Mouse (Mus musculus): ENCODE measurements around the gene Zfp799. TPM values are rescaled to one million over a fixed set of nuclear protein-coding genes. Genes with fewer than 3 reads are reported as not detected.
A peak's percentile ranks its signal among the peaks of the same experiment; 100 is the strongest.

Zfp799 gene
- polyA plus RNA-seq, 1 experiment from 2014 or later = 9.4 TPM

DNA sequence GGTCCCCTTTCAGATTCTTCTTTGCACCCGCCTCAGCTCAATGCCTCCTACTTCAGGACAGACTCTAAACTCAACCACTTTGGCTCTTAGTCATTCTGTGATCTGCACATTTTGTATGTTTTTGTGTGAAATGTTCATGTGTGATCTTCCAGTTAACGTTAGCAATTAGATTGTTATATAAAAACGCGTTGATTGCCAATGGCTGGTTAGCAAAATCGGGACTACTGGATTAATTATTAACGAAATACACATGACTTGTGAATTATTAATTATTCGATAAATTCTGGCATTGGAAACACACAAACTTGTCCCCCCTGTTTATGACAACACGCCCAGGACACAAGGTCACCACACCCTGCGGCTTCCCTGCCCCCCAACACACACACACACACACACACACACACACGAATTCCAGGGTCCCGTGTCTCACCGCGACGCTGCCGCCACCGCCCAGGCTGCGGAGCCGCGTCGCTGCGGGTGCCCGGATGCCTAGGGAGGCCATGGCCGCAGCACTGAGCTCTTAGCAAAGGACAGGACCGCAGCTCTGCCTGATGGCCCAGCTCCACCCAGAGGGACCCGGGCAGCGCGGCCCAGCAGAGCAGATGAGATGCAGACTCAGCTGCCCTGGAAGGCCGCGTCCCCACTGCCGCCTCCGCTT, 42.5 kb downstream of the Zfp799 start:
- DNase-seq (ENCODE audit: low spot score) = peak; percentile 53
- no peak for TF ChIP-seq CTCF (IDR thresholded peaks at IDR 0.05; ENCODE audit: low read depth)
- peak overlapping the region; percentile 65 for H3K4me2 ChIP-seq (ENCODE audit: low read length)
- ATAC-seq (replicated peaks; ENCODE audit: low FRiP score, low read depth) = peak; percentile 87
- under 1% methylated on average over 31 of the region's 31 CpGs for WGBS
- H3K27me3 ChIP-seq (ENCODE audit: insufficient read depth, low read length) = no peaks in the 10 kb centered on the region
- H3K9me3 ChIP-seq (replicated peaks; ENCODE audit: low read length) = no peaks in the 10 kb centered on the region
- peak overlapping the region; percentile 95 for H3K9ac ChIP-seq (ENCODE audit: low read depth, low read length)
- no peaks in the 10 kb centered on the region for H3K36me3 ChIP-seq (ENCODE audit: insufficient read depth, low read length)
- H3K4me1 ChIP-seq (replicated peaks; ENCODE audit: insufficient read depth, low read length) = peaks cover 18% of the 10 kb centered on the region
- peak overlapping the region; percentile 98 for H3K27ac ChIP-seq
- peak overlapping the region; percentile 94 for H3K4me3 ChIP-seq (replicated peaks; ENCODE audit: low read depth, low read length)

DNA sequence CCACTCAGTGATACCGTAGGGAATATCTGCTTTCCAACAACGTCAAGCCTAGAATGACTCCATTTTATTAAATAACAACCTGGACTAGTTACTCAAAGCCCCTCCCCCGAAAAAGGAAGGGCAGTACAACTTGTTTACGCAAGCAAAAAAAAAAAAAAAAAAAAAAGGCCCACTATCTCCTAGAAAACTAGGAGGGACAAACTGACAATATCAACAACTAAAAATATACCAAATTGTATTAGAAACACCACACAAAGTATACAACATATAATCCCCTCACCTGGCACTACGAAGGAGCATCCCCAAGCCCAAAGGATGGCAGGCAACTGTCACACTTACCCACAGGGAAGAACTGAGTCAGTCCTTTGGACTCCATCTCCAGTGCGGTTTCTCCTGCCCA, 43.1 kb downstream of the Zfp799 start:
- Histone ChIP-seq H3K36me3 (ENCODE audit: insufficient read depth, low read length) (no peaks in the 10 kb centered on the region), H3K9ac (ENCODE audit: low read depth, low read length) (peak overlapping the region; percentile 95), H3K4me2 (ENCODE audit: low read length) (peak overlapping the region; percentile 65), H3K9me3 (replicated peaks; ENCODE audit: low read length) (no peaks in the 10 kb centered on the region), H3K4me3 (replicated peaks; ENCODE audit: low read depth, low read length) (peak overlapping the region; percentile 94), H3K4me1 (replicated peaks; ENCODE audit: insufficient read depth, low read length) (peaks cover 18% of the 10 kb centered on the region), H3K27ac (no peak overlapping the region), H3K27me3 (ENCODE audit: insufficient read depth, low read length) (no peaks in the 10 kb centered on the region)
- ATAC-seq (replicated peaks; ENCODE audit: low FRiP score, low read depth) (no peak), DNase-seq (ENCODE audit: low spot score) (no peak)
- WGBS = 51% methylated on average over 6 of the region's 6 CpGs
- no peak for TF ChIP-seq CTCF (IDR thresholded peaks at IDR 0.05; ENCODE audit: low read depth)

DNA sequence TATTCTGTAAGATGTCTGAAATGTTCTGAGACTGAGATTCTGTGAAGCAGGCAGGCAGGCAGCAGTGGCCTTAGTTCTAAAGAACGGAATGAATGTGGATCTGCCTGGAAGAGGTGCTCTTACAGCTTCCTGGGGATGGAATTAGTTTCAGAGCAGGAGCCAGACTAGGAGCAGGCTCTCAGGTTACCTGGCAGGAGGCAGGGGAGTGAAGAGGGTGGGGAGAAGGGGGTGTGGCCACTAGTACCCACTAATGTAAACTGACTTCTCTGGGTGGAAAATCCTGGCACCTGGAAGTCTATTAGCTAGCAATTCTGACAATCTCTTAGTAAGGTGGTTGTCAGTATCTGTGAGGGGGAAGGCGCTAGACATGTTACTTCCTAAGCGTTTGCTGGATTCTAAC, 44.4 kb downstream of the Zfp799 start:
- 76% methylated on average over 3 of the region's 3 CpGs for WGBS
- DNase-seq (ENCODE audit: low spot score) (peak; percentile 31), ATAC-seq (replicated peaks; ENCODE audit: low FRiP score, low read depth) (no peak)
- H3K4me1 ChIP-seq (replicated peaks; ENCODE audit: insufficient read depth, low read length) = peaks cover 18% of the 10 kb centered on the region
- H3K9me3 ChIP-seq (replicated peaks; ENCODE audit: low read length) = no peaks in the 10 kb centered on the region
- H3K36me3 ChIP-seq (ENCODE audit: insufficient read depth, low read length) = no peaks in the 10 kb centered on the region
- H3K9ac ChIP-seq (ENCODE audit: low read depth, low read length) = no peak overlapping the region
- H3K27me3 ChIP-seq (ENCODE audit: insufficient read depth, low read length) = no peaks in the 10 kb centered on the region
- no peak overlapping the region for H3K4me3 ChIP-seq (replicated peaks; ENCODE audit: low read depth, low read length)
- H3K4me2 ChIP-seq (ENCODE audit: low read length) = no peak overlapping the region
- H3K27ac ChIP-seq = no peak overlapping the region
- TF ChIP-seq CTCF (IDR thresholded peaks at IDR 0.05; ENCODE audit: low read depth) = no peak

DNA sequence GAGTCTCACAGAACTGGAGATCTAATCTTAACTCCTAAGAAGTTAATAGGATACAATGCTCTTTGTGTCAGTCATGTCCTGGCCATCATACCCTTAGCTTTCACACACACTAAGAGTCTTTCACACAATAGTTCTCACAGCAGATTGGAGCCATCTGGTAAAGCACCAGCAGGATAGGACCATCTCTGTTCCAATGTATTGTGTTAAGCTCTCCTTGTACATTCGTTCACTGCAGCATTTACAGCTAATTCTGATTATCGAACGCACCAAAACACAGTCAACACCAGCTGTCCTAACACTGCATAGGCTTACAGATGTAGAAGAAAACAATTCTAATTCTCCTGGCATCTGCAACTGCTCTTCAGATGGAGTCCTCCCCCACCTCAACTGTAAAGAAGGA, 52.5 kb downstream of the Zfp799 start:
- DNase-seq (ENCODE audit: low spot score) (no peak), ATAC-seq (replicated peaks; ENCODE audit: low FRiP score, low read depth) (no peak)
- Histone ChIP-seq H3K4me3 (replicated peaks; ENCODE audit: low read depth, low read length) (no peak overlapping the region), H3K36me3 (ENCODE audit: insufficient read depth, low read length) (peaks cover 47% of the 10 kb centered on the region), H3K27me3 (ENCODE audit: insufficient read depth, low read length) (no peaks in the 10 kb centered on the region), H3K4me2 (ENCODE audit: low read length) (no peak overlapping the region), H3K9me3 (replicated peaks; ENCODE audit: low read length) (no peaks in the 10 kb centered on the region), H3K27ac (no peak overlapping the region), H3K4me1 (replicated peaks; ENCODE audit: insufficient read depth, low read length) (no peaks in the 10 kb centered on the region), H3K9ac (ENCODE audit: low read depth, low read length) (no peak overlapping the region)
- WGBS = 96% methylated on average over 3 of the region's 3 CpGs
- TF ChIP-seq CTCF (IDR thresholded peaks at IDR 0.05; ENCODE audit: low read depth) = no peak

DNA sequence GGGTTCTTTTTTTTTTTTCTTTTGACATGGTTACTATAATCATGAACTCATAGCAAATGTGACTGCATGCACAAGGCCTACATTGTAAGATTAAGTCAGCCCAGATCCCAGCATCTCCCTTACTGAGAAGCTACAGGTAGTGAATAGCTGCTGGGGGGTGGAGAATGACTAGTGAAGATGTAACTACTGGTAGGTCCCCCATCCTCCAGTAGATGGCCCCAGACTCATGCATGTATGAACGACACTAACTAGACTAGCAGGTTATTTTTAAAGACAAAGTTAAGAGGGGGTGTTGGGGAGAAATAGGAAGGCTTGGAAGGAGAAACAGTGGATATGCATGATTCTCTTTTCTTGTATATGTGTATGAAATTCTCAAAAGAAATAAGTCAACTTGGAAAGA, 58.8 kb downstream of the Zfp799 start:
- TF ChIP-seq CTCF (IDR thresholded peaks at IDR 0.05; ENCODE audit: low read depth) = peak; percentile 43; the same call in 1 of the 2 replicates
- no peak overlapping the region for H3K27ac ChIP-seq
- no peak for ATAC-seq (replicated peaks; ENCODE audit: low FRiP score, low read depth)
- no peak overlapping the region for H3K9ac ChIP-seq (ENCODE audit: low read depth, low read length)
- H3K4me2 ChIP-seq (ENCODE audit: low read length) = no peak overlapping the region
- no peaks in the 10 kb centered on the region for H3K9me3 ChIP-seq (replicated peaks; ENCODE audit: low read length)
- 72% methylated on average over 1 of the region's 1 CpGs for WGBS
- peak; percentile 20 for DNase-seq (ENCODE audit: low spot score)
- H3K4me1 ChIP-seq (replicated peaks; ENCODE audit: insufficient read depth, low read length) = no peaks in the 10 kb centered on the region
- peaks cover 46% of the 10 kb centered on the region for H3K36me3 ChIP-seq (ENCODE audit: insufficient read depth, low read length)
- no peak overlapping the region for H3K4me3 ChIP-seq (replicated peaks; ENCODE audit: low read depth, low read length)
- no peaks in the 10 kb centered on the region for H3K27me3 ChIP-seq (ENCODE audit: insufficient read depth, low read length)

DNA sequence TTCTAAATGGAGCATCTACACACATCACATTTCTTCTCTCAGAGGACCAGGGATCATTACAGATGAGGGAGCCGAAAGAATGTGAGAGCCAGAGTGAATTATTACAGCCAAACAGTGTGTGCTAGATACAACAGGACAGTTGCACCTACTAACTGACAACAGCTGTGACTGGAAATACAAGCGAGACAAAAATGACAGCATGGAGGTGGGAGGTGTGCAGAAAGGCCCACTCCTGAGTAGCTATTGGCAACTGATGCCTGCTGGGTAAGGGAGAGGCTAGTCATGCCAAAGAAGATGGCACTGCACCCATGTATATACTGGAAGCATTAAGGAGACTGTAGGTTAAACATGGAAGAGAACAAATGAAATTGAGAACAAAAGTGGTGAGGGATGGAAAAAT, 63.6 kb downstream of the Zfp799 start:
- DNase-seq (ENCODE audit: low spot score) (no peak), ATAC-seq (replicated peaks; ENCODE audit: low FRiP score, low read depth) (no peak)
- no peak overlapping the region for H3K4me3 ChIP-seq (replicated peaks; ENCODE audit: low read depth, low read length)
- no peak overlapping the region for H3K9ac ChIP-seq (ENCODE audit: low read depth, low read length)
- no peak overlapping the region for H3K27ac ChIP-seq
- no peak overlapping the region for H3K4me2 ChIP-seq (ENCODE audit: low read length)
- H3K27me3 ChIP-seq (ENCODE audit: insufficient read depth, low read length) = no peaks in the 10 kb centered on the region
- WGBS = 95% methylated on average over 2 of the region's 2 CpGs
- TF ChIP-seq CTCF (IDR thresholded peaks at IDR 0.05; ENCODE audit: low read depth) = no peak
- H3K9me3 ChIP-seq (replicated peaks; ENCODE audit: low read length) = no peaks in the 10 kb centered on the region
- H3K36me3 ChIP-seq (ENCODE audit: insufficient read depth, low read length) = peaks cover 26% of the 10 kb centered on the region
- no peaks in the 10 kb centered on the region for H3K4me1 ChIP-seq (replicated peaks; ENCODE audit: insufficient read depth, low read length)

Other genes starting within 250 kb of the Zfp799 start
- not detected in 2 replicates for gene Cyp4f37, start 209.0 kb downstream of the Zfp799 start, polyA plus RNA-seq (2015; fragmentation: Nextera tagmentation; extraction: Ambion mirVana)
- gene Cyp4f40, start 171.4 kb downstream of the Zfp799 start, polyA plus RNA-seq (2015; fragmentation: Nextera tagmentation; extraction: Ambion mirVana) = 0.05 TPM in 1 of 2 replicates, not detected in the other
- 0.39 and 0.47 TPM in 2 replicates for gene Cyp4f15, start 144.6 kb downstream of the Zfp799 start, polyA plus RNA-seq (2015; fragmentation: Nextera tagmentation; extraction: Ambion mirVana)
- gene Zfp871, start 42.0 kb downstream of the Zfp799 start, polyA plus RNA-seq (2015; fragmentation: Nextera tagmentation; extraction: Ambion mirVana) = 31.3 and 33.4 TPM in 2 replicates
- 0.64 and 0.99 TPM in 2 replicates for gene Zfp811, start 20.3 kb downstream of the Zfp799 start, polyA plus RNA-seq (2015; fragmentation: Nextera tagmentation; extraction: Ambion mirVana)
- gene Zfp870, start 61.4 kb upstream of the Zfp799 start, polyA plus RNA-seq (2015; fragmentation: Nextera tagmentation; extraction: Ambion mirVana) = 6.9 and 7.5 TPM in 2 replicates
- not detected in 2 replicates for gene Cyp4f14, start 87.1 kb upstream of the Zfp799 start, polyA plus RNA-seq (2015; fragmentation: Nextera tagmentation; extraction: Ambion mirVana)
- gene Cyp4f13, start 117.1 kb upstream of the Zfp799 start, polyA plus RNA-seq (2015; fragmentation: Nextera tagmentation; extraction: Ambion mirVana) = 15.6 and 18.4 TPM in 2 replicates
- gene Zfp472, start 135.6 kb upstream of the Zfp799 start, polyA plus RNA-seq (2015; fragmentation: Nextera tagmentation; extraction: Ambion mirVana) = 7.8 and 9.0 TPM in 2 replicates
- 8.7 and 8.8 TPM in 2 replicates for gene Zfp952, start 162.9 kb upstream of the Zfp799 start, polyA plus RNA-seq (2015; fragmentation: Nextera tagmentation; extraction: Ambion mirVana)
- gene Zfp763, start 203.1 kb upstream of the Zfp799 start, polyA plus RNA-seq (2015; fragmentation: Nextera tagmentation; extraction: Ambion mirVana) = 9.8 and 11.5 TPM in 2 replicates
- not detected in 2 replicates for gene 4921501E09Rik, start 237.8 kb upstream of the Zfp799 start, polyA plus RNA-seq (2015; fragmentation: Nextera tagmentation; extraction: Ambion mirVana)

All from kidney, postnatal 0 days (tissue).